Mouse (Mus musculus) midbrain, embryonic 13.5 days (tissue): ENCODE results near the gene Nxnl1. TPM values are rescaled to one million over a fixed set of nuclear protein-coding genes. Genes with fewer than 3 reads are reported as not detected.
"Not testable (repeated sequence)": the region's sequence is repeated elsewhere in the genome, so short reads cannot be mapped to it uniquely, and the experiment has no call there.

ENCODE experiments used
- ATAC-seq: fragments of 200-750 bp; cut with Nextera tagmentation; 2 replicates; pipeline ENCODE4 v1.8.0; 2017; ENCODE audit warnings: mild to moderate bottlenecking, moderate TSS enrichment, moderate library complexity
- H3K27ac ChIP-seq: fragments of 300-500 bp; sonication (generic); 2 replicates; pipeline ENCODE4 v1.5.1; 2015; ENCODE audit warnings: inconsistent platforms, mild to moderate bottlenecking, moderate library complexity
- H3K27me3 ChIP-seq: fragments of 300-500 bp; sonication (generic); 2 replicates; pipeline ENCODE4 v1.6.1; 2015; ENCODE audit warnings: mild to moderate bottlenecking, inconsistent platforms
- H3K36me3 ChIP-seq: fragments of 300-500 bp; sonication (generic); 2 replicates; pipeline ENCODE4 v1.6.1; 2015; ENCODE audit warnings: mild to moderate bottlenecking, inconsistent platforms
- H3K4me1 ChIP-seq: fragments of 300-500 bp; sonication (generic); replicated peaks from 2 replicates; pipeline ENCODE4 v1.6.1; 2015; ENCODE audit warnings: inconsistent platforms
- H3K4me2 ChIP-seq: fragments of 300-500 bp; sonication (generic); replicated peaks from 2 replicates; pipeline ENCODE4 v1.6.1; 2015; ENCODE audit warnings: moderate library complexity, mild to moderate bottlenecking, inconsistent platforms
- H3K4me3 ChIP-seq: fragments of 300-500 bp; sonication (generic); replicated peaks from 2 replicates; pipeline ENCODE4 v1.5.1; 2015; ENCODE audit warnings: mild to moderate bottlenecking, inconsistent platforms
- H3K9ac ChIP-seq: fragments of 300-500 bp; sonication (generic); replicated peaks from 2 replicates; pipeline ENCODE4 v1.6.1; 2015; ENCODE audit warnings: mild to moderate bottlenecking, inconsistent platforms
- H3K9me3 ChIP-seq: fragments of 300-500 bp; sonication (generic); 2 replicates; pipeline ENCODE4 v1.6.1; 2016; ENCODE audit warnings: mild to moderate bottlenecking, inconsistent platforms
- WGBS: fragments of 180-500 bp; shearing (Covaris S2); methylation state at CpG from one replicate; pipeline ENCODE4 v1.1.7; 2015; 5-methylcytosine and 5-hydroxymethylcytosine counted together
- polyA plus RNA-seq: library from polyadenylated mRNA; unstranded; fragments of >200 nt; fragmentation: Nextera tagmentation; extraction: Ambion mirVana; gene quantifications from 2 replicates; pipeline ENCODE4 v1.2.1, GENCODE M21; 2015

The Nxnl1 gene
- polyA plus RNA-seq, 1 experiment from 2014 or later, result not detected

- peak; percentile 84 for ATAC-seq
- H3K27me3 ChIP-seq, result peaks cover 45% of the 10 kb centered on the region
- H3K4me3 ChIP-seq, result no peak overlapping the region
Observed at GRCm38 (mm10) chr8:71521634-71522033, 44.8 kb downstream of the Nxnl1 start.

GRCm38 (mm10) chr8:71519037-71519825 lies 47.2 kb downstream of the Nxnl1 start:
- H3K27ac ChIP-seq, H3K9me3 ChIP-seq, ATAC-seq, H3K4me2 ChIP-seq, H3K36me3 ChIP-seq, H3K4me3 ChIP-seq, H3K9ac ChIP-seq: not testable (repeated sequence)
- peaks cover 21% of the 10 kb centered on the region for H3K27me3 ChIP-seq
- WGBS, result 43% methylated on average over 9 of the region's 10 CpGs
- peaks cover 12% of the 10 kb centered on the region; the same call in 1 of the 2 replicates for H3K4me1 ChIP-seq

More at GRCm38 (mm10) chr8:71521634-71522033, 44.8 kb downstream of the Nxnl1 start:
- peaks cover 21% of the 10 kb centered on the region; the same call in 1 of the 2 replicates for H3K4me1 ChIP-seq
- no peak overlapping the region; the same call in 1 of the 2 replicates for H3K4me2 ChIP-seq
- H3K27ac ChIP-seq, result no peak overlapping the region
- no peaks in the 10 kb centered on the region for H3K9me3 ChIP-seq
- no peak overlapping the region for H3K9ac ChIP-seq
- WGBS, result 3% methylated on average over 17 of the region's 17 CpGs
- H3K36me3 ChIP-seq, result no peaks in the 10 kb centered on the region

- ATAC-seq, result no peak
- Histone ChIP-seq H3K4me2 (no peak overlapping the region), H3K27me3 (0 out of 2 replicates have a peak, but pooled peaks cover 5% of the 10 kb centered on the region), H3K9me3 (no peaks in the 10 kb centered on the region), H3K4me3 (no peak overlapping the region), H3K4me1 (peaks cover 12% of the 10 kb centered on the region; the same call in 1 of the 2 replicates), H3K9ac (no peak overlapping the region), H3K36me3 (no peaks in the 10 kb centered on the region), H3K27ac (no peak overlapping the region)
- 25% methylated on average over 6 of the region's 6 CpGs for WGBS
Observed at GRCm38 (mm10) chr8:71516786-71517185, 49.6 kb downstream of the Nxnl1 start.

GRCm38 (mm10) chr8:71515043-71515442 lies 51.4 kb downstream of the Nxnl1 start:
- Histone ChIP-seq H3K27ac (no peak overlapping the region), H3K4me2 (no peak overlapping the region), H3K4me1 (0 out of 2 replicates have a peak, but pooled peaks cover 10% of the 10 kb centered on the region), H3K27me3 (peaks cover 14% of the 10 kb centered on the region), H3K4me3 (no peak overlapping the region), H3K36me3 (no peaks in the 10 kb centered on the region), H3K9me3 (no peaks in the 10 kb centered on the region), H3K9ac (no peak overlapping the region)
- ATAC-seq, result no peak
- WGBS, result 76% methylated on average over 5 of the region's 5 CpGs

GRCm38 (mm10) chr8:71513018-71513754 lies 53.2 kb downstream of the Nxnl1 start:
- no peak overlapping the region for H3K4me3 ChIP-seq
- H3K4me1 ChIP-seq, result 0 out of 2 replicates have a peak, but pooled peaks cover 10% of the 10 kb centered on the region
- H3K9ac ChIP-seq, result no peak overlapping the region
- no peak for ATAC-seq
- H3K9me3 ChIP-seq, result no peaks in the 10 kb centered on the region
- no peak overlapping the region for H3K4me2 ChIP-seq
- no peaks in the 10 kb centered on the region for H3K36me3 ChIP-seq
- no peak overlapping the region for H3K27ac ChIP-seq
- H3K27me3 ChIP-seq, result peaks cover 30% of the 10 kb centered on the region
- 79% methylated on average over 15 of the region's 15 CpGs for WGBS

- no peak within 1 kb of the TSS for H3K9ac ChIP-seq
- 79% methylated on average over 14 of the region's 14 CpGs for WGBS
- H3K27me3 ChIP-seq, result peaks cover 46% of the 10 kb centered on the region
- H3K36me3 ChIP-seq, result no peaks in the 10 kb centered on the region
- H3K4me3 ChIP-seq, result no peak within 1 kb of the TSS
- H3K4me1 ChIP-seq, result peaks cover 12% of the 10 kb centered on the region
- no peak for ATAC-seq
- no peaks in the 10 kb centered on the region for H3K9me3 ChIP-seq
- no peak within 1 kb of the TSS for H3K4me2 ChIP-seq
- no peak within 1 kb of the TSS for H3K27ac ChIP-seq
Observed at GRCm38 (mm10) chr8:71511644-71512043, 54.8 kb downstream of the Nxnl1 start, which contains the start of gene Plvap. TSS of gene Plvap (minus strand) at chr8:71511752.

Other genes starting within 250 kb of the Nxnl1 start
- 108 and 109 TPM in 2 replicates for gene Use1, start 199.8 kb downstream of the Nxnl1 start, polyA plus RNA-seq
- 4.9 and 5.3 TPM in 2 replicates for gene Ocel1, start 195.3 kb downstream of the Nxnl1 start, polyA plus RNA-seq
- gene Nr2f6, start 184.6 kb downstream of the Nxnl1 start, polyA plus RNA-seq, result 17.0 and 21.7 TPM in 2 replicates
- 4.8 and 5.4 TPM in 2 replicates for gene Ushbp1, start 170.8 kb downstream of the Nxnl1 start, polyA plus RNA-seq
- 83.7 and 96.9 TPM in 2 replicates for gene Babam1, start 169.7 kb downstream of the Nxnl1 start, polyA plus RNA-seq
- 14.9 and 16.1 TPM in 2 replicates for gene Ankle1, start 160.6 kb downstream of the Nxnl1 start, polyA plus RNA-seq
- gene Abhd8, start 102.9 kb downstream of the Nxnl1 start, polyA plus RNA-seq, result 114 and 133 TPM in 2 replicates
- 242 TPM in 2 replicates for gene Mrpl34, start 101.6 kb downstream of the Nxnl1 start, polyA plus RNA-seq
- 197 TPM in 2 replicates for gene Dda1, start 97.4 kb downstream of the Nxnl1 start, polyA plus RNA-seq
- gene Ano8, start 80.6 kb downstream of the Nxnl1 start, polyA plus RNA-seq, result 5.3 and 9.3 TPM in 2 replicates
- 11.6 and 13.2 TPM in 2 replicates for gene Gtpbp3, start 78.5 kb downstream of the Nxnl1 start, polyA plus RNA-seq
- gene Plvap, start 54.8 kb downstream of the Nxnl1 start, polyA plus RNA-seq, result 8.0 and 10.2 TPM in 2 replicates
- gene Ccdc194, start 40.9 kb downstream of the Nxnl1 start, polyA plus RNA-seq, result 0.11 TPM in 1 of 2 replicates, not detected in the other
- 9.8 and 10.9 TPM in 2 replicates for gene Bst2, start 29.1 kb downstream of the Nxnl1 start, polyA plus RNA-seq
- gene Mvb12a, start 23.7 kb downstream of the Nxnl1 start, polyA plus RNA-seq, result 51.7 and 62.3 TPM in 2 replicates
- not detected in 2 replicates for gene Tmem221, start 7.7 kb downstream of the Nxnl1 start, polyA plus RNA-seq
- gene Slc27a1, start 2.3 kb upstream of the Nxnl1 start, polyA plus RNA-seq, result 53.7 and 58.7 TPM in 2 replicates
- 201 and 208 TPM in 2 replicates for gene Pgls, start 25.6 kb upstream of the Nxnl1 start, polyA plus RNA-seq
- gene Fam129c, start 31.0 kb upstream of the Nxnl1 start, polyA plus RNA-seq, result 4.4 and 7.5 TPM in 2 replicates
- gene Colgalt1, start 44.4 kb upstream of the Nxnl1 start, polyA plus RNA-seq, result 51.1 and 51.3 TPM in 2 replicates
- gene Unc13a, start 105.2 kb upstream of the Nxnl1 start, polyA plus RNA-seq, result 17.1 and 18.5 TPM in 2 replicates
- gene Jak3, start 109.7 kb upstream of the Nxnl1 start, polyA plus RNA-seq, result 2.5 and 2.7 TPM in 2 replicates
- 0.70 and 0.79 TPM in 2 replicates for gene Insl3, start 122.6 kb upstream of the Nxnl1 start, polyA plus RNA-seq
- gene B3gnt3, start 135.2 kb upstream of the Nxnl1 start, polyA plus RNA-seq, result 0.28 and 0.31 TPM in 2 replicates
- 63.9 and 65.5 TPM in 2 replicates for gene Fcho1, start 159.1 kb upstream of the Nxnl1 start, polyA plus RNA-seq